Mouse (Mus musculus): ENCODE measurements around the gene Dtx4. TPM values are rescaled to one million over a fixed set of nuclear protein-coding genes. Genes with fewer than 3 reads are reported as not detected.

Gene Dtx4
- polyA plus RNA-seq, 1 experiment from 2014 or later = 16.5 TPM

DNA sequence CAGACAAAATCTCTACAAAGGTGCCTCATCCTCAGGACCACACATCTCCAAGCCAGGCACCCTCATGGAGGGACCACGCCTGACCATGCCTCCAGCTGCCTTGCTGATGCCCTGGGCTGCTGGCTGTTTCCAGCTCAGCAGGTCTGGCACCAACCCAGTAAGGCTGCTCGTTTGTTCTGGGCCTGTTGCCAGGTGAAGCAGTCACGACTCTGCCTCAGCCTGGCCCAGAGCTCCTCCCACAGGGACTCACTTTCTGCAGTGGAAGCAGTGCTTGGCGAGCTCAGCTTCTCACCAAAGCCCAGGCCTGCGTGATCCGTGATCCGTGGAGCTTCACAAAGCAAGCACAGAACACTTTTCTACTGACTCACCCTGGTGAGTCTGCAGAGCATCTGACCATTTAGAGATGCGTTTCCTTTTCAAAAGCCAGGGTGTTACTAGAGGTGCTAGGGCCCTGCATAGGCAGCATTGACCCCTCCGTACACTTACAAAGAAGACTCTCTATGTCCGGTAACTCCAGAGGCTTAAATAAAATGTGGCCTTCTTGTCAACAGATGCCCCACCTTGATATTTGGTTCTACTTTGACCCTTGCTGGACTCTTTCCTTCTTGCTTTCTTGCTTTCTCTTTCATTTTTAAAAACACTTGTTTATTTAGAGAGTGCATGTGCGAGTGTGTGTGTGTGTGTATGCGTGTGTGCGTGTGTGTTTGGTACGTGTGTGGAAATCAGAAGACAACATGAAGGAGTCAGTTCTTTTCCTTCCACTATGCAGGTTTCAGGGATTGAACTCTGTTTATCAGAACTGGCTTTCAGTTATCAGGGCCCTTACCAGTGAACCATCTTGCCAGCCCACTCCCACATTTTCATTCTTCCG lies 25.6 kb downstream of the Dtx4 start:
- H3K36me3 ChIP-seq (ENCODE audit: control insufficient read depth, insufficient read depth, low read length) = peaks cover 8% of the 10 kb centered on the region
- ATAC-seq (ENCODE audit: low read depth) = peak; percentile 95
- H3K9me3 ChIP-seq (ENCODE audit: control insufficient read depth, low read length) = no peaks in the 10 kb centered on the region
- 35% methylated on average over 15 of the region's 15 CpGs for WGBS
- peak overlapping the region; percentile 96 for H3K27ac ChIP-seq (ENCODE audit: low read length)
- H3K9ac ChIP-seq (ENCODE audit: low read length) = peak overlapping the region; percentile 47; the same call in 1 of the 2 replicates
- H3K4me3 ChIP-seq (ENCODE audit: low read length) = peak overlapping the region; percentile 9; the same call in 1 of the 2 replicates
- no peaks in the 10 kb centered on the region for H3K27me3 ChIP-seq (ENCODE audit: control insufficient read depth, insufficient read depth, low read depth, low read length)
- peaks cover 47% of the 10 kb centered on the region for H3K4me1 ChIP-seq (replicated peaks; ENCODE audit: control insufficient read depth, insufficient read depth, low read length)
- peak overlapping the region; percentile 31; the same call in 1 of the 2 replicates for H3K4me2 ChIP-seq (ENCODE audit: low read depth, low read length)

DNA sequence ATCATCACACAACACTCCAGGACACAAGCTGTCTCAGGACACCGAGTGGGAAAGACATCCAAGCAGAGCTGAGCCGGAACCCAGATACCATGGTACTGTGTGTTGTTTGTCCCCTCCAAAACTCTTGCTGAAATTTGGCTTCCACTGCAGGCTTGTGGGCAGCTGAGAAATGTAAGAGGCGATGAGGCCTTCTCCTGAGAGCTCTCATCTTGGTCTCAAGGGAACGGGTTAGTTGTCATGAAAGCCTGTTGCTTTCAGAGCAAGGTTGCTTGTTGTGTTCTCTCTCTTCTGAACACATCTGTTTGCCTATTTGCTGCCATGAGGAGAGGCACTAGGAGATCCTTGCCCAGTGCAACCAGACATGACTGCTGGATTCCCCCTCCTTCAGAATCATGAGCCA lies 27.3 kb downstream of the Dtx4 start:
- Histone ChIP-seq H3K36me3 (ENCODE audit: control insufficient read depth, insufficient read depth, low read length) (peaks cover 15% of the 10 kb centered on the region), H3K27ac (ENCODE audit: low read length) (peak overlapping the region; percentile 84), H3K4me2 (ENCODE audit: low read depth, low read length) (no peak overlapping the region), H3K9me3 (ENCODE audit: control insufficient read depth, low read length) (no peaks in the 10 kb centered on the region), H3K9ac (ENCODE audit: low read length) (no peak overlapping the region), H3K4me1 (replicated peaks; ENCODE audit: control insufficient read depth, insufficient read depth, low read length) (peaks cover 47% of the 10 kb centered on the region), H3K4me3 (ENCODE audit: low read length) (no peak overlapping the region), H3K27me3 (ENCODE audit: control insufficient read depth, insufficient read depth, low read depth, low read length) (no peaks in the 10 kb centered on the region)
- no peak for ATAC-seq (ENCODE audit: low read depth)
- WGBS = 57% methylated on average over 4 of the region's 4 CpGs

DNA sequence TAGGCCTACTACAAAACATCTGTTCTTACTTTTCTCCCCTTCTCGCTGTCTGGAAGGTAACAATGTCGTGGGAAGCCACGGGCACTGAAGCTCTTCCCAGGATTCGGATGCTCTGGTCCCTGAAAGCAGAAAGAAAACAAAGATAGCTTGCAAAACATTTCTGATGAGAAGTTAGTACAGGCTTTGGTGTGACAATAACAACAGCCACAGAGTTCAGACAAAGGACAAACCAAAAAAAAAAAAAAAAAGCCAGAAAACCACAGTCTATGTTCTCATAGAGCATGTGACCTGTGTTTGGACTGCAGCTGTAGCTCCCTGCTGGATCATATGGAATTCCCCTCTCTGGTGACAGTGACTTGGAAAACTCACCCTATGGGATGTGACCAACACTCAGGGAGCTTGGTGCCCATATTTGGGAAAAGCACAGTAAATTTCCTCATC lies 28.0 kb downstream of the Dtx4 start:
- Histone ChIP-seq H3K4me1 (replicated peaks; ENCODE audit: control insufficient read depth, insufficient read depth, low read length) (peaks cover 47% of the 10 kb centered on the region), H3K4me2 (ENCODE audit: low read depth, low read length) (no peak overlapping the region), H3K27ac (ENCODE audit: low read length) (peak overlapping the region; percentile 84), H3K4me3 (ENCODE audit: low read length) (no peak overlapping the region), H3K9me3 (ENCODE audit: control insufficient read depth, low read length) (no peaks in the 10 kb centered on the region), H3K9ac (ENCODE audit: low read length) (no peak overlapping the region), H3K36me3 (ENCODE audit: control insufficient read depth, insufficient read depth, low read length) (peaks cover 16% of the 10 kb centered on the region), H3K27me3 (ENCODE audit: control insufficient read depth, insufficient read depth, low read depth, low read length) (no peaks in the 10 kb centered on the region)
- 60% methylated on average over 4 of the region's 4 CpGs for WGBS
- ATAC-seq (ENCODE audit: low read depth) = 0 out of 2 replicates have a peak, but pooled peaks have one; percentile 6

DNA sequence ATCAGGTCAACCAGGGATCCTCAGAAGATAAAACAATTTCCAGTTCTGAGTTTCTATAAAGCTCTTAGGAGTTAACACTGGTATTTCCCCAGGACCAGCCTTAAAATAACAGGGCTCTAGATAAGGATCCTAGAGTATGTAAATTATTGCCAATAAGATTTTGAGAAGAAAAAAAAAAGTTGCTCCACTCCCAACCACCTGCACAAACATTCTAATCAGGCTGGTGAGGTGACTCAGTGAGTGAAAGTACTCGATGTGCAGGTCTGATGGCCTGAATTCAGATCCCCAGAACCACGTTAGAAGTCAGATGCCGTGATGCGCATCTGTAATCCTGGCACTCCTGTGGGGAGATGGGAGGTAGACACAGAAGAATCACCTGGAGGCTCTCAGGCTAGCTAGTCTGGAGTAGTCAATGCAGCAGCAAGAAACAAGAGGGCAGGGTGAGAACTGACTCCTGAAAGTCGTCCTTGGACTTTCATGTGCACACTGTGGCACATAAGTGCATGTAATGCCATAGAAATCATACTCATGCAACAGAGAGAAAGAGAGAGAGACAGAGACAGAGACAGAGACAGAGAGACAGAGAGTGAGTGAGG lies 28.8 kb downstream of the Dtx4 start:
- H3K27me3 ChIP-seq (ENCODE audit: control insufficient read depth, insufficient read depth, low read depth, low read length) = no peaks in the 10 kb centered on the region
- no peak for ATAC-seq (ENCODE audit: low read depth)
- H3K4me1 ChIP-seq (replicated peaks; ENCODE audit: control insufficient read depth, insufficient read depth, low read length) = peaks cover 47% of the 10 kb centered on the region
- H3K9ac ChIP-seq (ENCODE audit: low read length) = peak overlapping the region; percentile 32; the same call in 1 of the 2 replicates
- WGBS = 68% methylated on average over 5 of the region's 5 CpGs
- no peak overlapping the region for H3K4me2 ChIP-seq (ENCODE audit: low read depth, low read length)
- peaks cover 15% of the 10 kb centered on the region for H3K36me3 ChIP-seq (ENCODE audit: control insufficient read depth, insufficient read depth, low read length)
- no peak overlapping the region for H3K4me3 ChIP-seq (ENCODE audit: low read length)
- H3K9me3 ChIP-seq (ENCODE audit: control insufficient read depth, low read length) = no peaks in the 10 kb centered on the region
- peak overlapping the region; percentile 84 for H3K27ac ChIP-seq (ENCODE audit: low read length)

DNA sequence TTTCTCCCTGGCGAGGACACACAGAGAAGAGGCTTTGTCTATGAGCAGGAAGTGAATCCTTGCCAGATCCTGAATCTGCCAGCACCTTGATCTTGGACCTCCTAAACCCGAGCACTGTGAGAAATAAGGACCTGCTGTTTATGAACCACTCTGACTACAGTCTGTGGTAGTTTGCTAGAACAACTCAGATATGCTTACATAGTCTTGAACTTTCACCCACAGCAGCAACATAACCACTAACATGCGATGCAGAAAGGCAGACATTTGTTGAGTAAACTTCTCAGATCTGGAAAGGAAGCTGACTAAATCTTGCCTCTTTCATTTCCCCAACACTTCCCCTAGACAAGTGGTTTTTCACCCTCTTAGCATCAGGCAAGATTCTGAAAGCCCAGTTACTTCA lies 29.4 kb downstream of the Dtx4 start:
- Histone ChIP-seq H3K36me3 (ENCODE audit: control insufficient read depth, insufficient read depth, low read length) (peaks cover 15% of the 10 kb centered on the region), H3K27me3 (ENCODE audit: control insufficient read depth, insufficient read depth, low read depth, low read length) (no peaks in the 10 kb centered on the region), H3K9me3 (ENCODE audit: control insufficient read depth, low read length) (no peaks in the 10 kb centered on the region), H3K4me1 (replicated peaks; ENCODE audit: control insufficient read depth, insufficient read depth, low read length) (peaks cover 44% of the 10 kb centered on the region), H3K4me3 (ENCODE audit: low read length) (no peak overlapping the region), H3K27ac (ENCODE audit: low read length) (peak overlapping the region; percentile 84), H3K4me2 (ENCODE audit: low read depth, low read length) (no peak overlapping the region), H3K9ac (ENCODE audit: low read length) (peak overlapping the region; percentile 32; the same call in 1 of the 2 replicates)
- peak; percentile 28 for ATAC-seq (ENCODE audit: low read depth)
- 15% methylated on average over 3 of the region's 3 CpGs for WGBS

DNA sequence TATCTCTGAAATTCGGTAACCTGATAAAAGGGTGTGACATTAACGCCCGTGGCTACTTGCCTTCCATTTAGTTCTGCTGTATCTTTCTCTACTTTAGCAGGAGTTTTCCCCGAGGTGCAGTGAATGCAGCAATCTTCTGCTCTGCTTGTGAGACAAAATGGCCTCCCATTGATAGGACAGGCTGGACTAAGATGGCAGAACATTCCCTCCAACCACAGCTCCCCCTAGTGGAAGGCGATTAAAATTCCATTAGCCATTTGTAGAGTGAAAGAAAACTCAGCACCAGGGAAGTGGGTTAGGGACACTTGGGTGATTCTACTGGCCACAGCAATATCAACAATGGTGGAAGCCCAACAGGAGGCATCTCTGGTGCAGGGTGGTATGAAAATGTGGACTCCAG lies 33.8 kb downstream of the Dtx4 start:
- no peak overlapping the region for H3K4me3 ChIP-seq (ENCODE audit: low read length)
- H3K27me3 ChIP-seq (ENCODE audit: control insufficient read depth, insufficient read depth, low read depth, low read length) = no peaks in the 10 kb centered on the region
- WGBS = 84% methylated on average over 5 of the region's 5 CpGs
- H3K4me2 ChIP-seq (ENCODE audit: low read depth, low read length) = no peak overlapping the region
- no peak overlapping the region for H3K27ac ChIP-seq (ENCODE audit: low read length)
- no peak for ATAC-seq (ENCODE audit: low read depth)
- peaks cover 15% of the 10 kb centered on the region for H3K36me3 ChIP-seq (ENCODE audit: control insufficient read depth, insufficient read depth, low read length)
- no peak overlapping the region for H3K9ac ChIP-seq (ENCODE audit: low read length)
- no peaks in the 10 kb centered on the region for H3K9me3 ChIP-seq (ENCODE audit: control insufficient read depth, low read length)
- peaks cover 17% of the 10 kb centered on the region for H3K4me1 ChIP-seq (replicated peaks; ENCODE audit: control insufficient read depth, insufficient read depth, low read length)

DNA sequence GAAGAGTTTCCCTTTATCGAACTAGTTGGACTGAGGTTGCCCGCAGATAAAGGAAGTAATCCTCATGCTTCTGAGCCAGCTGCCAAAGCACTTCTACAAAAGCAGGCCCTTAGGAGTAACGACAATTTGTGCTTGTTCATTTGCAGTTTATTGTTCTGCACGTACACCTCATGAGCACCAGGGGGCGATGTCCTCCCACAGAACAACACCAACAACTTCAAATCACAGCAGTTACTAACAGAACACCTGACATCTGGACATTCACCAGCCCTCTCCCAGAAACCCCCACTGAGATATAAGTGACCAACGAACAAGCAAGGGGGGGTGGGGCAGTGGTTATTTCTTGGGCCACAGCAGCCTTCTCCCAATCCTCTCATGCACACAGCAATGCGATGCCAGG lies 35.0 kb downstream of the Dtx4 start:
- peaks cover 15% of the 10 kb centered on the region for H3K36me3 ChIP-seq (ENCODE audit: control insufficient read depth, insufficient read depth, low read length)
- H3K9ac ChIP-seq (ENCODE audit: low read length) = no peak overlapping the region
- WGBS = 28% methylated on average over 7 of the region's 7 CpGs
- no peaks in the 10 kb centered on the region for H3K9me3 ChIP-seq (ENCODE audit: control insufficient read depth, low read length)
- peak; percentile 18; the same call in 1 of the 2 replicates for ATAC-seq (ENCODE audit: low read depth)
- no peak overlapping the region for H3K4me3 ChIP-seq (ENCODE audit: low read length)
- H3K27ac ChIP-seq (ENCODE audit: low read length) = no peak overlapping the region
- peaks cover 7% of the 10 kb centered on the region; the same call in 1 of the 2 replicates for H3K4me1 ChIP-seq (replicated peaks; ENCODE audit: control insufficient read depth, insufficient read depth, low read length)
- no peaks in the 10 kb centered on the region for H3K27me3 ChIP-seq (ENCODE audit: control insufficient read depth, insufficient read depth, low read depth, low read length)
- H3K4me2 ChIP-seq (ENCODE audit: low read depth, low read length) = no peak overlapping the region

DNA sequence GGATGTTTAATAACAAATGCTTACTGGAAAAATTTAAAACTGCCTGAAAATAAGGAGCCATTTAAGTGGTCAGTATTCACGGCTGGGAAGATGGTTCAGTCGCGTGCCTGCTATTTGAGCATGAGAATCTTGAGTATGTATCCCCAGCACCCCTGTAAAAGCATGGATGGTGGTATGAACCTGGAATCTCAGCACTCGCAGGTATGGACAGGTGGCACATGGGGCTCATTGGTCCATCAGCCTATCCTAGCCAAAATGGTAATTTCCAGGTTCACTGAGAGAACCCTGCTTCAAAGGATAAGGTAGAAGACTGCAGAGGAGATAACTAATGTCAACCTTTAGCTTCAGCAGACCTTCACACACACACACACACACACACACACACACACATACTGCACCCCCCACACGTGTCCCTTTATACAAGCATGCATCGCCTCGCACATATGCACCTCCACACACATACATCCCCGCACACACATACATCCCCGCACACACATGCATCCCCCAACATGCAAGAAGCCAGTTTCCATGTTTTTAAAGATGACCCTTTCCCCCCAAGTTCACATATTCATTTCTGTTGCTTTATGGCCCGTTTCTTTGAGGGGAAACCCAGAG lies 35.6 kb downstream of the Dtx4 start:
- H3K4me1 ChIP-seq (replicated peaks; ENCODE audit: control insufficient read depth, insufficient read depth, low read length) = peaks cover 7% of the 10 kb centered on the region; the same call in 1 of the 2 replicates
- H3K4me3 ChIP-seq (ENCODE audit: low read length) = no peak overlapping the region
- no peaks in the 10 kb centered on the region for H3K27me3 ChIP-seq (ENCODE audit: control insufficient read depth, insufficient read depth, low read depth, low read length)
- peaks cover 15% of the 10 kb centered on the region for H3K36me3 ChIP-seq (ENCODE audit: control insufficient read depth, insufficient read depth, low read length)
- H3K4me2 ChIP-seq (ENCODE audit: low read depth, low read length) = no peak overlapping the region
- whole genome bisulfite sequencing = 87% methylated on average over 10 of the region's 10 CpGs
- H3K27ac ChIP-seq (ENCODE audit: low read length) = peak overlapping the region; percentile 95
- H3K9ac ChIP-seq (ENCODE audit: low read length) = no peak overlapping the region
- no peak for ATAC-seq (ENCODE audit: low read depth)
- H3K9me3 ChIP-seq (ENCODE audit: control insufficient read depth, low read length) = no peaks in the 10 kb centered on the region

DNA sequence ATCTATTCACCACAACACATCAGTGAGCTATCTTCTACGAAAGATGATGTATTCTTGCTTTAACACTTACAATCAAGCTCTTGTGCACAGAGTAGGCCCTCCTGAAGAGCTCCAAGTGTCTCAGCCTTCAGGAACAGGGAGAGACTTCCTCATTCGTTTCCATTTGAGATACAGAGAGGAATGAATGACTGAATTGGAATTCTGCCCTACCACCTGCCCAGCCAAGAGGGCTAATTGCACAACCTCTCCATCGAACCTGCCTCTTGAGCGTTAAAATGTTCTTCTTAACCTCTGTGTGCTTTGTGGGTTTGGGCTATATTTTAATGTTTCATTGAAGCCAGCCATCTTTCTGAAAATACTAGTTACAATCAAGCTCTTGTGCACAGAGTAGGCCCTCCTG lies 36.6 kb downstream of the Dtx4 start:
- H3K27ac ChIP-seq (ENCODE audit: low read length) = peak overlapping the region; percentile 95
- ATAC-seq (ENCODE audit: low read depth) = peak; percentile 47
- no peak overlapping the region for H3K4me2 ChIP-seq (ENCODE audit: low read depth, low read length)
- H3K4me1 ChIP-seq (replicated peaks; ENCODE audit: control insufficient read depth, insufficient read depth, low read length) = peaks cover 7% of the 10 kb centered on the region; the same call in 1 of the 2 replicates
- no peak overlapping the region for H3K9ac ChIP-seq (ENCODE audit: low read length)
- H3K36me3 ChIP-seq (ENCODE audit: control insufficient read depth, insufficient read depth, low read length) = peaks cover 14% of the 10 kb centered on the region
- H3K4me3 ChIP-seq (ENCODE audit: low read length) = no peak overlapping the region
- H3K27me3 ChIP-seq (ENCODE audit: control insufficient read depth, insufficient read depth, low read depth, low read length) = no peaks in the 10 kb centered on the region
- H3K9me3 ChIP-seq (ENCODE audit: control insufficient read depth, low read length) = no peaks in the 10 kb centered on the region
- WGBS = 54% methylated on average over 4 of the region's 4 CpGs
